Mouse (Mus musculus) liver, adult 2 months (tissue): Measurements from ENCODE around the gene Dnajc12.

Experiments
- CTCF ChIP-seq: fragments of 200-500 bp; IDR thresholded peaks from 2 replicates; pipeline ENCODE4 v1.5.1; 2011; ENCODE audit warnings: low read depth, low read length, control low read depth
- POLR2A ChIP-seq: fragments of 200-500 bp; IDR thresholded peaks from 2 replicates; pipeline ENCODE4 v1.6.1; 2011; ENCODE audit warnings: low read length, control low read depth; ENCODE audit not compliant: insufficient read depth; ENCODE audit errors: extremely low read depth

DNA sequence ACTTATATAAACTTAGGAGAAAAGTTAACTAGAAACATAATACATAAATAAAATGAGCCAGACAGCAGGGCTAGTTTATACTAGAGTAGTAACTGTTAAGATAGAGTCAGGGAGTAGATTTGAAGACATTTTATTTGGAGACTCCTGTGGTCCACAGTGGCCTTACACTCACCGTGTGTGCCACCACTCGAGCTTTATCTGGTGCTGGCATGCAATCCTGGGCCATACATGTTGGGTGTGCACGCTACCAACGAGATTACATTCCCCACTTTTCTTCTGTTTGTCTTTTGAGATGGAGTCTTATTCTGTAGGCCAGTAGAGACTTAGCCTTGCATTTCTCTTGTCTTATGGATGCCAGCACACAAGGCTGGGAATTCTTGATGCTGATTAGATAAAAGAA is 71.7 kb downstream of the Dnajc12 start:
- TF ChIP-seq CTCF (no peak), POLR2A (no peak)
